Mouse (Mus musculus): ENCODE results near the gene Jazf1. TPM values are rescaled to one million over a fixed set of nuclear protein-coding genes. Genes with fewer than 3 reads are reported as not detected.

Gene Jazf1
- polyA plus RNA-seq, 1 experiment from 2014 or later: 3.4 TPM

Other genes with a start within 250 kb of the Jazf1 start
- 4.8 and 5.4 TPM in 2 replicates for gene Creb5, start 218.6 kb upstream of the Jazf1 start, polyA plus RNA-seq (2016; fragmentation: Nextera tagmentation; extraction: Ambion mirVana)

Measured in midbrain, embryonic 10.5 days (tissue).